Mouse (Mus musculus) small intestine, adult 2 months (tissue): Measurements from ENCODE around the gene Flnb.

Source experiments
- CTCF ChIP-seq: fragments of 200-500 bp; IDR thresholded peaks from 2 replicates; pipeline ENCODE4 v1.5.1; 2012; ENCODE audit warnings: low read depth, mild to moderate bottlenecking, control low read depth, inconsistent platforms, low read length, moderate library complexity, mixed read lengths; ENCODE audit not compliant: insufficient replicate concordance, insufficient read length; ENCODE audit errors: extremely low read depth
- POLR2A ChIP-seq: fragments of 200-500 bp; IDR thresholded peaks from 2 replicates; pipeline ENCODE4 v1.6.1; 2012; ENCODE audit warnings: low read depth, mild to moderate bottlenecking, control low read depth, inconsistent platforms, low read length, moderate library complexity

- no peak for TF ChIP-seq CTCF
- no peak for TF ChIP-seq POLR2A
Measured at GRCm38 (mm10) chr14:7807711-7808110, 10.0 kb upstream of the Flnb start.
